Mouse (Mus musculus) inflammation-experienced regulatory T-cells, adult 6 months (primary cell): Measurements from ENCODE around the gene Sec11a. TPM values are rescaled to one million over a fixed set of nuclear protein-coding genes. Genes with fewer than 3 reads are reported as not detected.
A peak's percentile ranks its signal among the peaks of the same experiment; 100 is the strongest.

Source experiments
- ATAC-seq: one replicate; pipeline ENCODE4 v1.8.0; 2017
- polyA plus RNA-seq, 3 experiments: library from polyadenylated mRNA; unstranded; fragments of 100-300 nt; shearing (Covaris generic); gene quantifications; one replicate each; pipeline ENCODE4 v1.2.1; 2017

The Sec11a gene
- polyA plus RNA-seq, 3 experiments from 2014 or later: 248 to 321 (median 312) TPM

- no peak for ATAC-seq
Observed at GRCm38 (mm10) chr7:80897134-80897533, 50.4 kb downstream of the Sec11a start.

- ATAC-seq: no peak
Observed at GRCm38 (mm10) chr7:80894815-80895519, 52.6 kb downstream of the Sec11a start.

- ATAC-seq: no peak
Observed at GRCm38 (mm10) chr7:80894196-80894595, 53.4 kb downstream of the Sec11a start.

- no peak for ATAC-seq
Observed at GRCm38 (mm10) chr7:80893753-80894129, 53.8 kb downstream of the Sec11a start.

GRCm38 (mm10) chr7:80893086-80893752, 54.4 kb downstream of the Sec11a start:
- ATAC-seq: no peak

- peak; percentile 94 for ATAC-seq
Observed at GRCm38 (mm10) chr7:80889841-80890241, 57.7 kb downstream of the Sec11a start.

- ATAC-seq: peak; percentile 11
Observed at GRCm38 (mm10) chr7:80889021-80889511, 58.5 kb downstream of the Sec11a start.

- ATAC-seq: no peak
Observed at GRCm38 (mm10) chr7:80888595-80888994, 59.0 kb downstream of the Sec11a start.

- no peak for ATAC-seq
Observed at GRCm38 (mm10) chr7:80885666-80886065, 61.9 kb downstream of the Sec11a start.

GRCm38 (mm10) chr7:80882830-80883505, 64.6 kb downstream of the Sec11a start:
- ATAC-seq: peak; percentile 98

- ATAC-seq: no peak
Observed at GRCm38 (mm10) chr7:80875727-80876126, 71.9 kb downstream of the Sec11a start.

- ATAC-seq: no peak
Observed at GRCm38 (mm10) chr7:80873631-80874030, 73.9 kb downstream of the Sec11a start.

GRCm38 (mm10) chr7:80873038-80873437, 74.5 kb downstream of the Sec11a start:
- no peak for ATAC-seq

- no peak for ATAC-seq
Observed at GRCm38 (mm10) chr7:80868686-80869085, 78.9 kb downstream of the Sec11a start.

- no peak for ATAC-seq
Observed at GRCm38 (mm10) chr7:80866514-80867147, 80.9 kb downstream of the Sec11a start.

- ATAC-seq: peak; percentile 20
Observed at GRCm38 (mm10) chr7:80865521-80865920, 82.1 kb downstream of the Sec11a start.

- ATAC-seq: peak; percentile 77
Observed at GRCm38 (mm10) chr7:80864831-80865230, 82.7 kb downstream of the Sec11a start.

- no peak for ATAC-seq
Observed at GRCm38 (mm10) chr7:80864151-80864550, 83.4 kb downstream of the Sec11a start.

GRCm38 (mm10) chr7:80863520-80863919, 84.1 kb downstream of the Sec11a start:
- ATAC-seq: no peak

GRCm38 (mm10) chr7:80862475-80862874, 85.1 kb downstream of the Sec11a start:
- ATAC-seq: no peak

GRCm38 (mm10) chr7:80860729-80861274, 86.8 kb downstream of the Sec11a start, which contains the start of gene Zscan2:
Zscan2 (plus strand) TSS chr7:80860920.
- peak; percentile 80 for ATAC-seq

GRCm38 (mm10) chr7:80860227-80860626, 87.4 kb downstream of the Sec11a start:
- peak; percentile 47 for ATAC-seq

- peak; percentile 45 for ATAC-seq
Observed at GRCm38 (mm10) chr7:80857181-80857580, 90.4 kb downstream of the Sec11a start.
